Mouse (Mus musculus) cerebellum, adult 2 months (tissue): ENCODE measurements around the gene Alkbh1.

Experiments used
- CTCF ChIP-seq: fragments of 200-500 bp; IDR thresholded peaks from 2 replicates; pipeline ENCODE4 v1.5.1; 2011; ENCODE audit warnings: low read depth, mild to moderate bottlenecking, control low read depth, low read length, moderate library complexity, borderline replicate concordance; ENCODE audit not compliant: insufficient read depth
- POLR2A ChIP-seq: fragments of 200-500 bp; IDR thresholded peaks from 2 replicates; pipeline ENCODE4 v1.6.1; 2011; ENCODE audit warnings: low read length, control low read depth, borderline replicate concordance; ENCODE audit not compliant: insufficient read depth

DNA sequence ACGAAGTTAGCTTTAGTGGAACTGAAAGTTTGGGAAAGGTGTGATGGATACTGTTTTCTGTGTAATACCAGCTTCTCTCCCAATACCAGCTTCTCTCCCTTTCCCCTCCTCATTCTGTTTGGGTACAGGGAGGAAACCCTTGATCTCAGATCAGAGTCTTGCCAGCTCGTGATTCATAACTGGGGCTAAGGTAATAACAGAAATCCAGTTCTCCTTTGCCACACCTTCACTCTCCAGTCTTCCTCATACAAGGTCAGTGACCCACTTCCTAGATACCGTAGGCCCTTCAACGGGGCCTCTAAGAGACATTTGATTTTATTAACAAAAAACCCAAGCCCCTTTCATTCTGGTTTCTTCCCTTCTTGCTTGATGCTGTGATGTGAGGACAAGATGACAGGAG lies 38.7 kb downstream of the Alkbh1 start:
- TF ChIP-seq CTCF (no peak), POLR2A (no peak)
